Mouse (Mus musculus): ENCODE measurements around the gene Ogdh. TPM values are rescaled to one million over a fixed set of nuclear protein-coding genes. Genes with fewer than 3 reads are reported as not detected.
"Not testable (repeated sequence)": the region's sequence is repeated elsewhere in the genome, so short reads cannot be mapped to it uniquely, and the experiment has no call there.

Gene Ogdh
- total RNA-seq (2021), result 100 to 1,000 TPM; 315 to 321 TPM
- long read RNA-seq, experiment 1, full-length matches to known transcripts, result 27 of 77 reads
- long read RNA-seq, experiment 1, partial matches to known transcripts, result 21 of 77 reads
- long read RNA-seq, experiment 1, other reads (novel, unspliced or antisense), result 29 of 77 reads
- long read RNA-seq, experiment 2, full-length matches to known transcripts, result 102 of 220 reads
- long read RNA-seq, experiment 2, partial matches to known transcripts, result 66 of 220 reads
- long read RNA-seq, experiment 2, other reads (novel, unspliced or antisense), result 52 of 220 reads

DNA sequence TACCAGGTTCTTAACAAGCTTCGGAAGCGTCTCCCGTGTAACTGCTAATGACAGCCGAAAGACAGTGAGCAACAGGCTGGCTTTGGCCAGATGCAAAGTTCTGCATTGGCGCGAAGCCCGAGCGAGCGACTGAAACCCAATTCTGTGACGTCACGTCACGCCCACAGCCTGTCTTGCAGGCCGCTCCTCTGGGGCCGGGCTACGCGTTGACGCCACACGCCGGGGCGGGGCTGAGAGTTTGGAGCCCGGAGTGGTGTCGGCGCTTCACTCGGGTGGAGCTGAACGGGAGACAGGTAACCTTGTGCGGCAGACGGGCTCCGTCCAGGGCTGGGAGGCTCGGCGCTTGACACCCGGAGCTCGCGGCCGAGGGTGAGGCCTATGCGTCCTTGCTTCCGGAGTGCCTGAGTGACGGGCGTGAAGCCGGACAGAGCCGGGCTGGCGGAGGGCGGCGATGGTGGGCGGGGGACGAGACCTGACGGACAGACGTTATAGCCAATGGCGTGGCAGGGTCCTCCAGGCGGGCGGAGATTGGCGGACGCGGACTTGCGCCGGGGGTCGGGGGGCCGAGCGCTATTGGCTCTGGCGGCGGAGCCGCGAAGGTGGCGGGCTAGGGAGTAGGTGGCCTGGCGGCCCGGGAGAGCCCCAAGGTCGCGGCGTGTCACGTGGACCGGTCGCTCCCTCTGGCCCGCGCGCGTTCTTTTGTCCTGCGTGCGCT lies at the start of gene Ogdh:
Ogdh (plus strand) TSS at position 233 of the 715 bp plus-strand sequence.
- DNase-seq (ENCODE audit: low spot score in 2 of 2), result peak; percentile 98 to 99

DNA sequence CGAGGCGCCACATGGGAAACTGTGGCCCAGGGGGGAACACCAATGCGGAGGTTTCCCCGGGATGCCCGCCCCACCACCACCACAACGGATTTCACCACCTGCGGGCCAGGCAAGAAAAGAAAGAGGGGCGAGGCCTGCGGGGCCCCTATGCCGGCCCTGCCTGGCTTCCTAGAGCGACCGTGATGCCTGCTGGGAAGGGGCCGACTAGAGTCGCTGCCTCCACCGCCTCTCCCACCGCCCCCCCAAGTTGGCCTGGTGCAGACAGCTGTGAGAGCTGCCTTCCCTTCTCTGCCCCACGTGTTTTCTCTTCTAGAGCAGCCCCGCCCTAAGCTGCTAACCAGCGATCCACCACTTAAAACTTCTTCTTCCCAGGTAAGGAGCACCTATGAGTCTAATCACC lies 46.7 kb upstream of the Ogdh start:
- DNase-seq (ENCODE audit: low spot score in 2 of 2), result no peak

DNA sequence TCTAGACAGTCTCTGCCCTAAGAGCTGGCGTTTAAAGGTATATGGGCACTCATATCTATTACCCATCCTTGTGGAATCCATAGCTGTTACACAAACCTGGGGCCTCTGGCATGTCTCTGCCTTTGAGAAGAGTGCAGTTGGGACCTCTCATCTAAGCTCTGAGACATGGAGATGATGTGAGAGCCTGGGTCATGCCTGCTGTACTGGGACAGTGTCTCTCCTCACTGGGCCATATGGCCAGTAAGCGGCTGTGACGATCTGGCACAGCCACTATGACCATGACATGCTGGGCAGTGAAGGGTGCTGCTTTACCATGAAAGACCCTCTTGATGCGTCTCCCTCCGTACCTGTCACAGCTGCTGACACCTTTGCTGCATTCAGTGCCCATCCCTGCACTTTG lies 39.2 kb upstream of the Ogdh start:
- no peak for DNase-seq (ENCODE audit: low spot score in 2 of 2)

DNA sequence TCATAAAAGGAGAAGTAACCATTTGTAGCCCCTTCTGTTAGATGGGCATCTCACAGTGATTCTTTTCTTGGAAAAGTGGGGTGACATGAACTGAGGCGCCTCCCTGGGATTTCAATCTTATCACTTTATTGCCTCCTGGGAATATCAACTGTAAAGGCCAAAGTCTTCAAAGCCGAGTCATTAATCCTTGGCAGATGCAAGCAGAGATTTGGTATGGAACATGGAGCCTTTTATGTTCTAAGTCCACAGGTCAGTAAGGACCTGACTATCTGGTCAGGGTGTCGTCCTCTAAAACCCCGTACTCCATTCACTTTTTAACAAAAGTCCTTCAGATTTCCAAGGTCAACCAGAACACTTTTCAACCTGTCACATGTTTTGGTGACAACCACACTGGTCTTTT lies 38.6 kb upstream of the Ogdh start:
- DNase-seq (ENCODE audit: low spot score in 2 of 2), result no peak

DNA sequence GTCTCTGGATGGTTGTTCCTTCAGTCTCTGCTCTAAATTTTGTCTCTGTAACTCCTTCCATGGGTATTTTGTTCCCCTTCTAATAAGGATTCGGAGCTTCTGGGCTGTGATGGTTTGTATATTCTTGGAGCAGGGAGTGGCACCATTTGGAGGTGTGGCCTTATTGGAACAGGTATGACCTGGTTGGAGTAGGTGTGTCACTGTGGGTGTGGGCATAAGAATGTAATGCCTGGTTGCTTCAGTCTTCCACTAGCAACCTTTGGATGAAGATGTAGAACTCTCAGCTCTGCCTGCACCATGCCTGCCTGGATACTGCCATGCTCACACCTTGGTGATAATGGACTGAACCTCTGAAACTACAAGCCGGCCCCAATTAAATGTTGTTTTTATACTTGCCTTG lies 36.8 kb upstream of the Ogdh start:
- not testable (repeated sequence) for DNase-seq (ENCODE audit: low spot score in 2 of 2)

DNA sequence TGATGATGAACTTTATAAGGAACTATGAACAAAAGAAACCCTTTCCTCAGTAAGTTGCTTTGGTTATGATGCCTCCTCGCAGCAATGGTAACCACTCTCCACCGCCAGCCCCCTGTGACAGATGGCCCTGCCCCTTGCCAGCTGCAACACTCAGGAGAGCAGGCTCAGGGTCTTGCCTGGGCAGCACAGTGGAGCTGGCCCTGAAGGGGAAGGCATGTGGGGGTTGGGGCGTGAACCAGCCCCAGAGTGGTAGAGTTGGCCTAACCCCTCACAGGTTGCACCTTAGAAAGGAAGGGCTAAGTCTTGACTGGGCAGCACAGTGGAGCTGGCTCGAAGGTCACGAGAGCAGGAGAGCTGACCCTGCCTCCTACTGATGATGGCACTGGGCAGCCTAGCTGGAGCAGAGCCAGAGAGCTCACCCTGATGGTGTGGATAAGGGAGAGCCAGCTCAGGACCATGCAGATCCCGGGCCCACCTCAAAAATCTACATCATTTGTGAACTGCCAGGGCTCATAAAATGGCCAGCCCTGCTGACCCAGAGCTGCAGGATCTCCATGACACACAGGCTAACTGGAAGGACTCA lies 34.9 kb upstream of the Ogdh start:
- DNase-seq (ENCODE audit: low spot score in 2 of 2), result no peak

DNA sequence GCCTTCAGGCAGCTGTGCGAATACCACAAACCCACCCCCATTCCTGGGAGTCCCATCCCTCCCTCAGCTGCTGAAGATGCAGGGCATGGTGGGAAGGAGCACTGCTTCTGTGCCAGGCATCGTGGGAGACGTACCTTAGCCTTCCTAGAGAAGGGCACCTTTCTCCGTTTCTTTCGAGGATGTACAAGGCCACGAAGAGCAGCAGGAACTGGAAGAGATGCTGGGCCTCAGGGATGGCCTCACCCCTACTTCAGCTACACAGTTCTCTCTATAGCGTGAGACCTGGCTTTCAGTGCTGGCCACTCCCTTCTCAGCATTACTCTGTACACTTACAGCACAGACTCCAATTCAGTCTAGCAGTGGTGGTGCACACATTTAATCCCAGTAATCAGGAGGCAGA lies 32.0 kb upstream of the Ogdh start:
- no peak for DNase-seq (ENCODE audit: low spot score in 2 of 2)

DNA sequence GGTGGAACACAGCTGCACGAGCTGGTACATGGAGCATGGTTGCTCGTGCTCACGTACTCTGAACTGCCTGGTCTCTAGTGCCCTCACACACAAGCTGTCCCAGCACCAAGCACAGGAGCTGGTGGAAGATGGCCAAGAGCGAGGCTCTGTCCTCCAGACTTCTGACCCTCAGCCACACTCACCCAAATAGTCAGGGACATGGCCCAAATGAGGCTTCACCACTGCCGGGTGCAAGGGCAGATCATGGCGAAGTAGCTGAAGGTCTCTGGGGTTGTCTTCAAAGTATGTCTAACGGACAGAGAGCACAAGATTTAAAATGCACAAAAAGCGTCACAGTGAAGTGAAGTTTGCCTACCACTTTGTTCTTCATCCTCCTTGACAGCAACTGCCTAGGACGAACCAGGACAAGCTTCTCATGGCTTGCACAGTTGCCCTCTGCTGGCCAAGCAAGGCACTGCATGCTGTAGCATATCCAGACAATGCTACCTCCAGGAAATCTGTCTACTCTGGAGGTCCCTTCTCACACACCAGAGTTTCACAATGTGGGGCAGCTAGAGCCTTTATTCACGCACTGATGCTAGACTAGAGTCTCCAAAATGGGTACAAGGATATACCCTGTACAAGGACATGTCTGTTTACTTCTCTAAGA lies 29.9 kb upstream of the Ogdh start:
- peak in 1 of 2 experiments; percentile 51 for DNase-seq (ENCODE audit: low spot score in 2 of 2)

DNA sequence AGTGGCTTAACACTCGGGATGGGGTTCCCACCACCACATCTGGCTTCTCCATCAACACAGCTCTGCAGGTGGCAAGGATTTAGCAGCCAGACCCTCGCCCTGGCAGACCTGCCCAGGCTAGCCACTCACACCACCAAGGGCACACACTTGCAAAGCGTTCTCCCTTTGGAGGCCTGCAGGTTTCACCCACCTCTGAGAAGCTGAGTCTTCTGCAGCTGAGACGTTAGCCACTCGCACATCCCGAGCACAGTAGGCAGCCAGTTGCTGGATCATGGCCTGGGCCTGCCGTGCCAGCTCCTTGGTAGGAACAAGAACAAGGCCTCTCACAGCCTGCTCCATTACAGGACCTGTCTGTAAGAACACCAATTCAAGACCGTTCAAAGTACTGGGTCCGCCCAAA lies 24.8 kb upstream of the Ogdh start:
- DNase-seq (ENCODE audit: low spot score in 2 of 2), result no peak

DNA sequence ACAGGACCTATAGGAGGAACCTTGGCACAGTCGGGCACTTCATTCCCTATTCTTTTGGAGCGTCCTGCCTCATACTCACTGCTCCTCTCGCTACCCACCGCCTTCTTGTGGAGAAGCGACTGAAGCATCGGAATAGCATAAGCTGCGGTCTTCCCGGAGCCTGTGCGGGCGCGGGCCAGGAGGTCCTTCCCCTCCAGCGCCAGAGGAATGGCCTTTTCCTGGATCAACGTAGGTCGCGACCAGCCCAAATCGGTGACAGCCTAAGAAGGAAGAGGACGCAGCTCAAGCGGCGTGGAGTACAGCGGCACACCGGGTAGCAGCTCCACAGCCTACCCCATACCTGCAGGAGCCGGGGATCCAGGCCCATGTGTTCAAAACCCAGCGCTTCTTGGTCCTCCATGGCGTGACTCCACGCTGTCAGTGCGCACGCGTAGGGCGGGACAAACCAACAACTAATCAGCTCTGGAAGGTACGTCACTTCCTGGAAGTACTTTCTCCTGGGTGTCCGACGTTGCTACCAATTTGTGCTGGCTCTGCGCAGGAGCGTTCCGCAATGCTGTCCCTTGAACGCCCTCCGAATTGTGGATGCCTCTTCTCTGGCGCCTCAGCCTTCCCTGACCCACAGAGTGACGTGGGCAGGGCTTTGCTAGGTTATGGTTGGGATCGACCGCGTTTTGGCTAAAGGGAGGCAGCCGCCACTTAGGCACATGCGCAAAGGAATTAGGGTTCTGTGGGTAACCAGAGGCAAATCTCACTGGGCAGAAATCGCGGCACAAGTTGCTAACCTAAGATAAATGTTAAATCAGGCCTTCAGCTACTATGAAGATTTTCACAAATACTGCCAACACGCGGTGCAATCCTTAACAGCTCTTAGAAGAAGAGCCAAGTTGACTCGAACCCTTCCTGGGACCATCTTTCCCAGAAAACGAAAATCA lies 23.8 kb upstream of the Ogdh start, which contains the start of gene Ddx56:
Ddx56 (minus strand) TSS at position 453 of the 935 bp plus-strand sequence.
- peak; percentile 60 to 80 for DNase-seq (ENCODE audit: low spot score in 2 of 2)

DNA sequence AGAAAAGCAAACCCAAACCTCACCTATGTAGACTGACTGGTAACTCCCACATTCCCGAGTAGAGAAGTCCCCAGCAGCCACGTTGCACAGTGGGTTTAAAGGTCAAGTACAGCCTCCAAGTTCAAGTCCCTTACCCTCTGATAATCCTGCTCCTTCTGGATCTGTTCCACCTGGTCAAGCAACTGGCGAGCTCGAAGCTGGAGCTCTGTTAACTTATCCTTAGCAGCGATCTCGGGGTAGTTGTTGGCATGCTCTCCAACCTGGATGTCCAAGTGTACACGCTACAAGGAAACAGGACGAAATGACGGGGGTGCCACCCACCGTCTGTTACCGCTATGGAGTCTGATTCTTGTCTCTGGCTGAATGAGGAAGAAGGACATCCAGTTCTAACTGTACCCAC lies 17.8 kb upstream of the Ogdh start:
- no peak for DNase-seq (ENCODE audit: low spot score in 2 of 2)

DNA sequence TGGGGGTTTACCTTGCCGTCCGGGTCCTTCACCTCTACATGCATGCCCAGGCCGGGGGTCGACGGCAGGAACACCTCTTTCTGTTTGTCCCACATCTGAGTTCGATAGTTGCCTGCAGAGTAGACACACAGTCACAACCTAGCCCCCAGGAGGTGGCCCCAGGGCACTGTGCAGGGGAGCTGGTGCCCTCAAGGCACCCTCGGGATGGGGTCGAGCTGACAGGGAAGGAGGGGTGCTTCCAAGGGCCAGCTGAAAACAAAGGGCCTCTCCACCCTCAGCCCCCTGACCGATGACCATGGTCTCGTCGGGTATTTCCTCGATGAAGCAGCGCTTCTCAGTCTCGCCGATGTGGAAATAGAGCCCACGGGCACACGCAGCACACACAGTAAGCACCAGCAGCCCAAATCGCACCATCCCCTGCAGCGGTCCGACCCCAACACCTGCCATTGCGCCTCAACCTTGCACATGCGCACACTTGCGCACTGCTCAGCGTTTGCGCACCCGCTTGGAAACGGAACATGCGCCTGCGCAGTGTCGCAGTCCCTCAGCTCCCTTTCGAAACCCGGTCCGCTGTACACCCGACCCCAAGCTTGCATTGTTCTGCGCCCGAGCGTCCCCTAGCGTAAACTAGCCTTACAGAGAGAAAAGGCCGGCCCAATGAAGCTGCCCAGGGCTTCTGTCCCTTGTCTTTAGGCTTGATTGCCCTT lies 16.9 kb upstream of the Ogdh start, which contains the start of gene Tmed4:
Tmed4 (minus strand) TSS at position 484 of the 707 bp plus-strand sequence.
- DNase-seq (ENCODE audit: low spot score in 2 of 2), result peak; percentile 93 to 99

DNA sequence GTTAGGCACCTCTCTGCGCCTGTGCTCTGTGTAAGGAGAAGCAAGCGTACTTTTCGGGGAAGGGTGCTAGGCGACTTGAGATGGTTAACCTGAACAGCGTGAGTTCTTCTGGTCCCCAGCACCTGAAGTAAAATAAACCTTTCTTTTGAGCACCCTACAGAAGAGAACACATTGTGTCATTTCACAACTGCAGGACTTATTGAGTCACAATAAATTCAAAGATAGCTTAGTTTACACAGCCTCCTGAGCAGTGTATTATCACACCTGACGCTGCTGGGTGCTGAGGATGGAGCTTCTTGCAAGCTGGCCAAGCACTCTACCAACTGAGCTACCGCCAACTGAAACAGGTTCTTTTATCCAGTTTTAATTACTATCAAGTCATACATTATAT lies 16.3 kb upstream of the Ogdh start:
- no peak for DNase-seq (ENCODE audit: low spot score in 2 of 2)

DNA sequence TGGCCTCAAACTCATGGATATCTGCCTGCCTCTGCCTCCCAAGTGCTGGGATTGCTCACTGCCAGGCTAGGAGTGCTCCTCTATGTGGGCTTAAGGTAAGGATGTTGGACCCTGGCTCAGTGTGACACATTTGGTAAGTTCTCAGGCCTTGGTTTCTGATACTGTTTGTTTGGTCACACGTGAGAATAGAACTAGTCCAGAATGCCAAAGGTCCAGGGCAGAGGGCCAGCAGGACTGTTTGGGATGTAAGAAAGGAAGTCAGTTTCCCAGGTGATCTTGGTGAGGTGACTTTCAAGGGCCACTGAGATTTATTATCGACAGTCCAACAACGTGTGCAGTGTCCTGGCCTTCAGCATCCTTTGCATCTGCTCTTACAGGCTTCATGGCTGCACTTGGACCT lies 15.0 kb upstream of the Ogdh start:
- DNase-seq (ENCODE audit: low spot score in 2 of 2), result no peak

DNA sequence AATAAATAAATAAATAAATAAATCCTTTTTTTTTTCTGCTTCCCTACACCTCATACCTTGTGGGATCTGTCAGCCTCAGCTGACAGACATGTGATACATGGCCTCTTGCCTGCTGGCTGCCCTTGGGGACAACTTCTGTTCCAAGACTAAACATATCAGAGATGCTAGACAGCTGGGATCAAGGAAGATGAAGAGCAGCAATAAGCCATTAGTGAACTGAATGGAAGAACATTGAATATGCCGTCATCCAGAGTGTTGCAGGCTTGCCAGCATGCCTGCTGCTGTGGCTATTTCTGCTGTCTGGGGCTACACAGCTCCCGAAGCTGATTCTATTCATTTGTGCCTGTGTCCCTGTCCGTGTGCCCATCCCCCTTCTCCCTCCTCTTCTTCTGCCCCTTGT lies 8.5 kb upstream of the Ogdh start:
- no peak for DNase-seq (ENCODE audit: low spot score in 2 of 2)

DNA sequence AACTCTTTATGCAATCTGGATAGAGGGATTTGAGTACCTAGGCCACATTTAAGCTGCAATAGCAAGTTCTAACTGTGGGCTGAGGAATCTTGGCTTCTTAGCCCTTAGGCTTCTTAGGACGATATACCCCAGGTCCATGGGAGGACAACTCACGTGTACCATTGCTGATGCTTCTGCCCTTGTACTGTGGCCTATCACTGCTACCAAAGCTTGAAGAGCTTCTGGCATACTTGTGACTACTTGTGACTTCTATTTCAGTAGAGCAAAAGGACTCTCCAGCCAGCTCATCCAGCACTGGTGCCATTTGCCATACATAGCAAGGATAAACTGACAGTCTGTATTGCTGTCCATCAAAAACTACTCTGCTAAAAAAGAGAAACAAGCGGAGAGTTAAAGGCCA lies 1.3 kb upstream of the Ogdh start:
- DNase-seq (ENCODE audit: low spot score in 2 of 2), result no peak

DNA sequence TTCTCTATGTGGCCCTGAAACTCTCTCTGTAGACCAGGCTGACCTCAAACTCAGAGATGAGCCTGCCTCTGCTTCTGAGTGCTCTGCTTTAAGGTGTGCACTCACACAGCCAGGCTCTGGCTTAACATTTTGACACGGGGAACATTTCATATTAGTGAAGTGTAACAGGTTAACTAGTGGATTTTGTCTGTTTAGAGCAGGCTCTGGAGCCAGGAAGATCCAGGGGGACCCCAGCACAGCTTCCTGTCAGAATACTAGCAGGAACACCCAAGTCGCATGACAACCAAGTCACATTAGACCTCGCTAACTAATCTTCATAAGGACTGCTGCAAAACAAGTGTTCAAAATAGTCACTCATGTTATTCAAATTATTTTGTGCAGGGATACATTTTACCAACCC lies 550 bp upstream of the Ogdh start:
- no peak for DNase-seq (ENCODE audit: low spot score in 2 of 2)

DNA sequence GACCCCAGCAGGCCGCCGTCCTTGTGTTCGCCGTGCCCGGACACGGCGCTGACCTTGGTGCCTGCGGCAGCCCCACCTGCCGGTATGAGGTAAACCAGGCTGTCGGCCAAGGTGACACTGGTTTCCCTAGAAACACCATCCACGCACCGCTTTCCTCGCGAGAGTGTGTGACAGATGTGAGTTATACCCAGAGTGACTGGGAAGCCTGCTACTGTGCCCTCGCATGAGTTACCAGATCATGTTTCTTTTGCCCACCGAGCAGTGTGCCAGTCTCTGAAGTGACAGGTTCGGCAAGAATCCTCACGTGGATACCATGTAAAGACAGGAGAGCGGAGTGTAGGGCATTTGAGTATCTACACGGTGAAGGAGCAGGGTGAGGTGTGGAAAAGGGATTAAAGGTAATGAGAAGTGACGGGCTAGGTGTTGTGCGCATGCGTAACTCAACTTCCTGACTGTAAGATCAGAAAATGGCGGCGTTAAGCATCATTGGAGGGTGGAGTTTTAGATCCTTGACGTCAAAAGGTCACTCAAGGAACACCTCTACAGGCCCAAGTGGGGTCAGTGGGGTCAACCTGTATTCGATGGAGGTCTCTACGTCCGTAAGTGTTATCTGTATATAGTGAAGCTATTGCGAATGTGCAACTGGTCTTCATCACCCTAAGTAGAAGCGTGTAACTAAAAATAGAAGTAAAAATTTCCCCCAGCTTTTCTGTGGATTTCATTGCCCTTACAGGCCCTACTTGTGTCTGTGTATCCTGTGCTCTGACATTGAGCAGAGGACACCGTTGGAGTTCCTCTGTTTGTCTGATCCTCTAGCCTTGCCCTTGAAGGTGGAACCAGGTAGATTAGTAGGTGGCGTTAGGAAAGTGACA lies 919 bp downstream of the Ogdh start:
- DNase-seq (ENCODE audit: low spot score in 2 of 2), result no peak

DNA sequence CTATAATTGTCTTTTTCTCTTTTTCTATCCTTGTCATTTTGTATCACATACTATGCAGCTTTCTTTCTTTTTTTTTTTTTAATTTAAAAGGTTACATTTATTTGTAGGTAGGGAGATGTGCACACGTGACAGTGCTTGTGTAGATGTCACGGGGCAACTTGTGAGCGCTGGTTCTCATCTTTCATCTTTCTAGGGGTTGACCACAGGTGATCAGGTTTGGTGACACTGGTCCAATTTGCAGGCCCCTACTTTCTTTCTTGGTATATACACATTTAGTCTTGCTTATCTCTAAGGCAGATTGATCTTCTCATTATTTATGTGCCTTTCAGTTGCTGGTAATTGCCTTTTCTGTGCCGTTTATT lies 1.5 kb downstream of the Ogdh start:
- no peak for DNase-seq (ENCODE audit: low spot score in 2 of 2)
